Mouse (Mus musculus): Measurements from ENCODE around the gene Mrpl27.
"Not testable (repeated sequence)": the region's sequence is repeated elsewhere in the genome, so short reads cannot be mapped to it uniquely, and the experiment has no call there.

Gene Mrpl27

DNA sequence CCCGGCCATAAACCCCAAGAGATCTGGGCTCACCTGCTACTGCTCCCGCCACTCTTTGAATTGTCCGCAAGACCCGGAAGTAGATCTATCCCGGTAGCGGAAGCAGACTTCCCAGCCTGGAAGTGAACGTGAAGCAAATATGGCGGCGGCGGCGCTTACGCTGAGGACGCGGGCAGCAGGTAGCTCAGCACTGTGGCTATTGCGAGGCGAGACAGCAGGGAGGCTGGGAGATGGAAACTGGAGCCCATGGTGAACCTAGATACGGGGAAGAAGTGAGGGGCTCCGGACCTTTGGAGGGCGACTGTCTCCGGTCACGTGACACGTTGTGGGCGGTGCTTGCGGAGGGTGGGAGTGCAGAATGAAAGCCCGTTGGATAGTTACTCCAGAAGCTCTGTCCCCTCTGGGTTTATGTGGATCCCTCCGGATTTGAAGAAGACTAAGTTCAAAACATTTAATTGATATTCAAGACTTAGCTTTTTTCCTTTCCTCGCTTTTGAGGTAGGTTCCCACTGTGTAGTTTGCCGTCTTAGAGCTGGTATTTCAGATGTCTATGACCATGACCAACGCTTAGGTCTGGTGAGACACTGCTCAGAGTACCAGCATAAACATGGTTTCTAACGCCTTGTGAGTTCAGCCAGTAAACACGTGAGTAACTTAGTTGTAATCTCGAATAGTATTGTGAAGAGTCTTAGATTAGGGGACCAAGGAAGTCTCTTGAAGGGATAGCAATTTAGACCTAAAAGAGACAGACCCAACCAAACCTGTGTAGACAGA lies at the start of gene Mrpl27, which contains the start of gene Eme1:
Mrpl27 (plus strand) TSS at position 105 of the 774 bp plus-strand sequence.
Eme1 (minus strand) TSS at position 302 of the 774 bp plus-strand sequence.
- peak; percentile 84 for DNase-seq (ENCODE audit: low spot score)

GRCm38 (mm10) chr11:94610744-94611740 lies 42.5 kb upstream of the Mrpl27 start:
- DNase-seq (ENCODE audit: low spot score) = no peak

GRCm38 (mm10) chr11:94614603-94615002 lies 39.0 kb upstream of the Mrpl27 start:
- DNase-seq (ENCODE audit: low spot score) = no peak

DNA sequence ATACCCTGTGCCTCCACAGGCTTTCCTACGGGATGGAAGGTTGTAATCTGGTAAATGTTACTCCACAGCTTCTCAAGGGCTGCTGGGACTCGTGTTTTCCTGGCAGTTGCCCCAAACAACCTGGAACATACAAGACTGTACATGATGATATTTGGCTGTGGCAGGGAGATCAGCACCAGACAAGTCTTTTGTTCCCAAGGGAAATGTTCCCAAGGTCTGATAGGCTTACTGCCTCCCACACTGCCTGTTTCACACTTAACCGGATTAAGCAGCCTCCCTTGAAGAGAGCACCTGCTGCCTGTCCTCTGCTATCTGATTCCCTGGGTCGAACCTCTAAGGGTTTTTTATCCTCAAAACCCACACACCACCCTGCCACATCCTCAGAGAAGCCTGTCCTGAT lies 38.1 kb upstream of the Mrpl27 start:
- no peak for DNase-seq (ENCODE audit: low spot score)

- no peak for DNase-seq (ENCODE audit: low spot score)
These were observed 35.9 kb upstream of the Mrpl27 start for GRCm38 (mm10) chr11:94617646-94618045.

DNA sequence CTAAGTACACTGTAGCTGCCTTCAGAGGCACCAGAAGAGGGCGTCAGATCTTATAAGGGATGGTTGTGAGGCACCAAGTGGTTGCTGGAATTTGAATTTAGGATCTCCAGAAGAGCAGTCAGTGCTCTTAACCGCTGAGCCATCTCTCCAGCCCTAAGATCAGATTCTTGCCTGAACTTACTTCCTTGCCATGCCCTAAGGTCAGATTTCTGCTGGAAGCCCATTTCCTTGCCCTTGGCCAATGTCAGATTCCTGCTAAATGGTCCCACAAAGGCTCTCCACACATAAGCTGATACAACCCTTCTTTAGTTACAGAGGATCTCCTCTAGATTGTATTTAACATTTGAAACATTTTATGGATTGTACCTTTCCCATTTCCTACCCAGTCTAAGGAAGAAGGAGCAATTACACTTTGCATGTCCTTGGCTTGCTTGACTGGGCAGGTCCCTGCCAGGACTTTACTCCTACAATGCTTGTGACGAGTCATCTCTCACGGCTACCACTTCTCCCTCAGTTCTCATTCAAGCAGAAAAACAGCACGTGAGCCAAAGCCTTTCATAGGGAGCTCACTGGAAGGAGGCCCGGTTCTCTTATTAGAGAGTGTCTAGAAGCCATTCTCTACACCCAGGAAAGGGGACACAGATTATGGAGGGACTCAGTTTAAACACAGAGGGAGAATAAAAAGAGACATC lies 32.7 kb upstream of the Mrpl27 start:
- DNase-seq (ENCODE audit: low spot score) = no peak

GRCm38 (mm10) chr11:94621458-94621852 lies 32.1 kb upstream of the Mrpl27 start:
- DNase-seq (ENCODE audit: low spot score) = no peak

DNA sequence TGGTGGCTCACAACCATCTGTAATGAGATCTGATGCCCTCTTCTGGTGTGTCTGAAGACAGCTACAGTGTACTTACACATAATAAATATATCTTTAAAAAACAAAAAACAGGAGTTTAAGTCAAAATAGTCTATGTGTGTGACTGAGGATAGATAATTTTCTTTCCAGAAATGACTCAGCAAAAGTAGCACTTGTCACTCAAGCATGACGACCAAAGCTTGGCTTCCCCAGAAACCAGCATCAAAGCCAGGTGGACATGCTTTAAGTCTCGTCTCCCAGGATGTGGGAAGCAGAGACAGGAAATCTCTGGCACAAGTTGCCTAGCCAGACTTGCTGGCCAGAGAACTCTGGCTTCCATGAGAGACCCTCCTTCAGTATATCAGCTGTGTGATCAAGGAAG lies 31.4 kb upstream of the Mrpl27 start:
- no peak for DNase-seq (ENCODE audit: low spot score)

DNA sequence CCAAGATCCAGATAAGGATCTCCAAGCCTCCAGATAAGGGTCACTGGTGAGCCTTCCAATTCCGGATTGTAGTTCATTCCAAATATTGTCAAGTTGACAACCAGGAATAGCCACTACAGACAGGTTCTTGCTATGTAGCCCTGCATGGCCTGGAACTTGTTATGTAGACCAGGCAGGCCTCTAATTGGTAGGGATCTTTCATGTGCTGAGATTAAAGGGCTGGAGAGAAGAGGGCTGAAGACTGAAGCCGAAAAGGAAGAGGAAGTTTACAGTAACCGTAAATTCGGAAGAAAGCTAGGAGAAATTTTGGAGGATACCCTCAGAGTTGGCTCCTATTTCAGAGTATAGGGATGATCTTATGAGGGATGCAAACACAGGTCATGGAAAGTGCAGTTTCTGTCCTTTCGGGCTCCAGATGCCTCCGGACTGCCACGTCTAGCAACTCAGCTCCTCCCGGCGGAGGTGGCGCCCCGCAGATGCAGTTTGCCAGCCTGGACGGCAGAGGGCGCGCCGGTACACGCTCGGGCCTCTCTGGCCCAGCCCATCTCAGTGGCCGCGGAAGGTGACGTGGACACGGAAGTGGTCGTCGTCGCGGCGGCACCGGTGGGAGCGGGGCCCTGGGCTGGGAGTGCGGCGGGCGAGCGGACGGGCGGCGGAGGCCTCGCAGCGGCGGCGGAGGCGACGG lies 24.2 kb upstream of the Mrpl27 start, which contains the start of gene Lrrc59:
Lrrc59 (plus strand) TSS at position 569 of the 685 bp plus-strand sequence.
- DNase-seq (ENCODE audit: low spot score) = peak; percentile 97

GRCm38 (mm10) chr11:94629884-94630198 lies 23.7 kb upstream of the Mrpl27 start:
- no peak for DNase-seq (ENCODE audit: low spot score)

DNA sequence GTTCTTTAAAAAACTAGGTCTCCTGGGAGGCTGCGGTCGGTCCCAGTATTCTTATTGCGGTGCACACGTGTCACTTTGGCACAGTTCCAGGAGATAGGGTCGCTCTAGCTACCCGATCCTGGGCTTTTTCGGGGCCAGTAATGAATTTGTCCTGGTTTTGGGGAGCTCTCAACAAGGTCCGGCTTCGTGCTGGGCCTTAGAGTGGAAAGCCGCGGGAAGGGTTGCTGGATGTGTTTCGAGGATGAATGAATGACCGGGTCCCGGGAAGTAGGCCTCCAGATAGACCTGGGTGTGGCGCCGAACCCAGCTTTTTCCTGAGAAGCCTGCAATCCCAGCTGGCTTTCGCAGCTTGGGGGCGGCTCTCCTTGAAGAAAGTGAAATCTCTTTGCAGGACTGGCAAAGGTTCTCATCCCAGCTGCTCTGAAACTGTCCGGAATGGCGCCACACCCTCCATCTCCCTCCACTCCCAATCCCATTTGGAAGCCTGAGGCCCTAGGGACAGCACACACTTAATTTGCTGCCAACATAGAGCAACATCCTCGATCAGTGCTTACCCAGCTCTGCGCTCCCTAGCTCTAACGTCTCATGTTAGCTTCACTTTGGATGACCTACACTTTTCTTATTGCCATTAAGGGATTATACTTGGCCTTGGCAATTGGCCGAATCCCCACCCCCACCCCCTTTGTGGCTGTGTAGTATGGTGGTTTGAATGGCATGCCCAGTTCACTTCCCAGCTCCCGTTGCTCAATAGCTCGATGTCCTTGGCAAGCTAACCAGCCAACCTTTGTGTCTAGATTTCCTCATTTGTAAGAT lies 23.2 kb upstream of the Mrpl27 start:
- no peak for DNase-seq (ENCODE audit: low spot score)

- no peak for DNase-seq (ENCODE audit: low spot score)
These were observed 21.6 kb upstream of the Mrpl27 start for GRCm38 (mm10) chr11:94631969-94632368.

GRCm38 (mm10) chr11:94632988-94633387 lies 20.6 kb upstream of the Mrpl27 start:
- no peak for DNase-seq (ENCODE audit: low spot score)

- DNase-seq (ENCODE audit: low spot score) = no peak
These were observed 19.1 kb upstream of the Mrpl27 start for GRCm38 (mm10) chr11:94634431-94634830.

DNA sequence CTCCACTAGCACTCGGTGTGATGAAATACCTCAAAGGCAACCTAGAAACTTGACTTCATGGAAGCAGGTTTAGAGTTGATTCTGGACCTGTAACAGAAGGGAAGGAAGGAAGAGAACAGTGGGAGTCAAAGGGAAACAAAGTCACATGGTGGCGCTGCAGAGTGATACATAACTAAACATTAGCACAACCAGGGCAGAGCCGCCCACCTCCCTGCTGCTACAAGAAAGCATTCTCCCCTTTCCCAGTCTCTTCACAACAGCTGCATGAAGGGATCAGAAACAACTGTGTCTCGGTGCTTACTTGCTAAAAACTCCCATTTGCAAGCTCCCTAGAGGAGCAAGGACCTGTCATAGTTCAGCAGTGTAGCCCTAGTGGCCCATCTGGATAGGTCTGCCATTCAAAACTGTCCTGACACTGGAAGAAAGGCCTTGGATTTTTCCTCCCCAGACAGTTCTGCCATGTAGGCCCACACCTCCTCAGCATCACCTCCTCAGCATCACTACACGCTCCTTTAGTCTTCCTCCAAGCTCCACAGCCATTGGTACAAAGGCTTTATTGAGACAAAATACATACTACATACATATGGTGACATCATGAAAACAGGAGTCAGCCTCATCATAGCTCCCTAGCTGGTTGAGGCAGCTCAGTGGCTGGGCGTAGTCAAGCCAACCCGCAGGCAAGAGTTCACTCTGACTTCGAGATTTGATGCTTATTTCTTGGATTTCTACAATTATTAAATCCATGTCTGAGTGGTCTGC lies 8.9 kb upstream of the Mrpl27 start:
- no peak for DNase-seq (ENCODE audit: low spot score)

DNA sequence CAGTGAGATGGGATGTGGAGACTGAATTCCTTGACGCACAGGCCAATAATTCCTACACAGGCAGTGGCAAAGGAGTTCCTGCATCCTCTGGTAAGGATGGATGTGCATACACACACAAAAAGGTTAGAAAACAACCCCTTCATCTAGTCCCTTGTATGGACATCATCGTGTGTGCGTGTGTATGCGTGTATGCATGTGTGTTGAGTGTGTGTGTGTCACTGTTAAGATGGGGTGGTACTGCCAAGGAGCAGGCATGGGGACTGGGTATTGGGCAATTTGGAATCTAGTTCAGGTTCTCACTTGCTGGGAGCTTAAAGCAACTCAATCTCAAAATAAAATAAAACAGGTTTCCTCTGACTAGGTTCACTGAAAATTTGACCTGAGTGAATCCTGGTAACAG lies 7.1 kb upstream of the Mrpl27 start:
- DNase-seq (ENCODE audit: low spot score) = no peak

- DNase-seq (ENCODE audit: low spot score) = not testable (repeated sequence)
These were observed 2.3 kb upstream of the Mrpl27 start for GRCm38 (mm10) chr11:94651241-94651640.

- no peak for DNase-seq (ENCODE audit: low spot score)
These were observed 594 bp upstream of the Mrpl27 start for GRCm38 (mm10) chr11:94652973-94653372.

DNA sequence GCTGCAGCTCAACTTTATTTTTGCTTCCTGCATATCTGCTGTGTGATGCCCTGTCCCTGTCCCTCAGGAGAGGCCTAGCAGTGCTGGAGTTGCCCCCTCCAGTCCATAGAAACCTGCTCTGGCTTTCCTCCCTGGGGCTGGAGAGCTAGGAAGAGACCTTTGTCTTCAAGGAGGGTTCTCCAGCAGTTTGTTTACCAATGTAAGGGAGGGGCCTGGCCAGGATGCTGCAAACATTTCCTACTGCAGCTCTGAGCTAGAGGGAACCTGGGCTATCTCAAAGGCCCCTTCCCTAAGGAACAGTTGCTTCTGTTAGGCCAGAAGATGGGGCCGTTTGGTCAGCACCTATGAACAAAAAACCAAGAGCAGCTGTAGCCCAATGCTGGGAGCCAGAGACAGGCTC lies 7.8 kb downstream of the Mrpl27 start:
- DNase-seq (ENCODE audit: low spot score) = no peak

- DNase-seq (ENCODE audit: low spot score) = no peak
These were observed 11.7 kb downstream of the Mrpl27 start for GRCm38 (mm10) chr11:94665281-94665680.

Data from embryo, embryonic 10 days (tissue).